Mouse (Mus musculus) heart, postnatal 0 days (tissue): ENCODE data around the gene Tha1.

ENCODE experiments used
- CTCF ChIP-seq: IDR thresholded peaks from 2 replicates; pipeline ENCODE4 v1.5.1; 2016; ENCODE audit warnings: antibody characterized with exemption, control low read depth, low read depth
- EP300 ChIP-seq: IDR thresholded peaks from 2 replicates; pipeline ENCODE4 v1.6.1; 2016; ENCODE audit warnings: antibody characterized with exemption, low read depth

DNA sequence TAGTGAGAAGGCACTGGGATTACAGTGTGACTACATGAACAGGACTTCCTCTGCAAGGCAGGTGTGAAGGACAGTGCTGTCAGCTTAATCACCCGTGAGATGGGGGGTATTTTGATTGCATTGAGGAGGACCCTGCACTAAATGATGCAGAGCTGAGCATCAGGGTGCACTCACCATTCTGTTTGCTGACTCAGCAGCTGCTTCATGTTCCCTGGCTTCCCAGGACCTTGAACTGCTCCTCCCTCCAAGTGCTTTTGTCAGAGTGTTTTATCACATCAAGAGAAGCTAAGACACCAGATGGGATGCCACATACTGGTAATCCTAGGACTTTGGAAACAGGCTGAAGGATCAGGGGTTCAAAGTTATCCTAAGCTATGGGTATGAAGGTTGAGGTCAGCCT, 17.3 kb downstream of the Tha1 start:
- no peak for TF ChIP-seq CTCF
- no peak for TF ChIP-seq EP300
